Mouse (Mus musculus) MEL (cell line): ENCODE data around the gene Tdp1.

ENCODE experiments used
- CTCF ChIP-seq, 3 experiments: IDR thresholded peaks in 2 of 3; conservative IDR thresholded peaks in 1 of 3; 2 replicates each; pipeline ENCODE4 v1.5.1; 2011 to 2012; ENCODE audit warnings: low read length in 3 of 3, low read depth in 2 of 3, mild to moderate bottlenecking in 2 of 3, improper control_type of control experiment in 1 of 3, inconsistent platforms in 1 of 3, mixed read lengths in 1 of 3, moderate library complexity in 1 of 3; ENCODE audit not compliant: control insufficient read depth in 1 of 3, insufficient read depth in 1 of 3, poor library complexity in 1 of 3, severe bottlenecking in 1 of 3
- EP300 ChIP-seq, 2 experiments: IDR thresholded peaks; 2 replicates each; pipeline ENCODE4 v1.6.1; 2011; ENCODE audit warnings: improper control_type of control experiment in 2 of 2, low read length in 2 of 2, low read depth in 1 of 2, mild to moderate bottlenecking in 1 of 2
- GABPA ChIP-seq: IDR thresholded peaks from 2 replicates; pipeline ENCODE4 v1.6.1; 2012; ENCODE audit warnings: low read depth, mild to moderate bottlenecking, inconsistent platforms, low read length, improper control_type of control experiment, moderate library complexity
- MAX ChIP-seq: IDR thresholded peaks from 2 replicates; pipeline ENCODE4 v1.6.1; 2011; ENCODE audit warnings: low read length, improper control_type of control experiment
- MAZ ChIP-seq: IDR thresholded peaks from 2 replicates; pipeline ENCODE4 v1.6.1; 2012; ENCODE audit warnings: low read depth, mild to moderate bottlenecking, inconsistent platforms, low read length, improper control_type of control experiment
- MXI1 ChIP-seq: IDR thresholded peaks from 2 replicates; pipeline ENCODE4 v1.6.1; 2011; ENCODE audit warnings: mild to moderate bottlenecking, low read depth, low read length, improper control_type of control experiment
- POLR2A ChIP-seq, 2 experiments: IDR thresholded peaks; 2 replicates each; pipeline ENCODE4 v1.6.1; 2011 to 2012; ENCODE audit warnings: low read length in 2 of 2, mild to moderate bottlenecking in 2 of 2, control low read depth in 1 of 2, improper control_type of control experiment in 1 of 2, low read depth in 1 of 2, moderate library complexity in 1 of 2; ENCODE audit not compliant: control insufficient read depth in 1 of 2, insufficient read depth in 1 of 2, poor library complexity in 1 of 2
- POLR2AphosphoS5 ChIP-seq: IDR thresholded peaks from 2 replicates; pipeline ENCODE4 v1.6.1; 2012; ENCODE audit warnings: low read depth, borderline replicate concordance, mild to moderate bottlenecking, inconsistent platforms, low read length, moderate library complexity, mixed read lengths
- RAD21 ChIP-seq: IDR thresholded peaks from 2 replicates; pipeline ENCODE4 v1.6.1; 2011; ENCODE audit warnings: mild to moderate bottlenecking, low read depth, low read length, improper control_type of control experiment
- RCOR1 ChIP-seq: IDR thresholded peaks from 2 replicates; pipeline ENCODE4 v1.6.1; 2012; ENCODE audit warnings: low read depth, mild to moderate bottlenecking, inconsistent platforms, low read length, improper control_type of control experiment
- TAL1 ChIP-seq: IDR thresholded peaks from 2 replicates; pipeline ENCODE4 v1.6.1; 2012; ENCODE audit warnings: mild to moderate bottlenecking, inconsistent platforms, low read length, moderate library complexity, mixed read lengths
- USF1 ChIP-seq: IDR thresholded peaks from 2 replicates; pipeline ENCODE4 v1.6.1; 2014; ENCODE audit warnings: low read depth, mild to moderate bottlenecking, inconsistent platforms, low read length, improper control_type of control experiment, moderate library complexity
- ZNF384 ChIP-seq: IDR thresholded peaks from 2 replicates; pipeline ENCODE4 v1.6.1; 2012; ENCODE audit warnings: low read depth, mild to moderate bottlenecking, inconsistent platforms, low read length, improper control_type of control experiment

- TF ChIP-seq POLR2AphosphoS5 (no peak), CTCF (IDR thresholded peaks at IDR 0.05 in 2 of 3, conservative IDR thresholded peaks at IDR 0.05 in 1 of 3; ENCODE audit: control insufficient read depth in 1 of 3, insufficient read depth in 1 of 3, low read depth in 2 of 3, low read length in 3 of 3, poor library complexity in 1 of 3, severe bottlenecking in 1 of 3) (no peak), MAX (no peak), MAZ (no peak), TAL1 (no peak), GABPA (no peak), POLR2A (IDR thresholded peaks at IDR 0.05; ENCODE audit: control insufficient read depth in 1 of 2, insufficient read depth in 1 of 2, low read depth in 1 of 2, low read length in 2 of 2, poor library complexity in 1 of 2) (no peak), ZNF384 (no peak), MXI1 (no peak), USF1 (no peak), RCOR1 (no peak), EP300 (IDR thresholded peaks at IDR 0.05; ENCODE audit: low read depth in 1 of 2, low read length in 2 of 2) (no peak), RAD21 (no peak)
Measured at GRCm38 (mm10) chr12:99966881-99967363, 82.6 kb downstream of the Tdp1 start.
